Mouse (Mus musculus) heart, adult 2 months (tissue): ENCODE measurements around the gene Ano9.

Experiments
- CTCF ChIP-seq: fragments of 200-600 bp; IDR thresholded peaks from 2 replicates; pipeline ENCODE4 v1.8.1; 2022; ENCODE audit warnings: antibody characterized with exemption, mild to moderate bottlenecking, moderate library complexity
- EP300 ChIP-seq: fragments of 200-500 bp; IDR thresholded peaks from 2 replicates; pipeline ENCODE4 v1.6.1; 2011; ENCODE audit warnings: low read depth, low read length, control low read depth; ENCODE audit not compliant: insufficient read depth

DNA sequence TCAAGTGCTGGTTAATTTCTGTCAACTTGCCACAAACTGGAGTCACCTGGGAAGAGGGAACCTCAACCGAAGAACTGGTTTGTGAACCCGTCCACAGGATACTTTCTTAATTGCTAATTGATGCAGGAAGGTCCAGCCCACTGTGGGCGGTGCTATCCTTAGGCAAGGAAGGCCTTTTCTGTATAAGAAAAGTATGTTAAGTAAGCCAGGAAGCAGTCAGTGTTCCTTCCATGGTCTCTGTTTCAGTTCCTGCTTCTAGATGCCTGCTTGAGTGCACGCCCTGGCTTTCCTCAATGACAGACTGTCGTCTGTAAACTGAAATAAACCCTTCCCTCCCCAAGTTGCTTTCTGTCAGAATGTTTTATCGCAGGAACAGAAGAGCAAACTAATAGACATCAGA, 60.6 kb downstream of the Ano9 start:
- TF ChIP-seq CTCF (no peak), EP300 (no peak)
